Mouse (Mus musculus) heart, adult 2 months (tissue): Measurements from ENCODE around the gene Cpe.

Experiments
- CTCF ChIP-seq: fragments of 200-600 bp; IDR thresholded peaks from 2 replicates; pipeline ENCODE4 v1.8.1; 2022; ENCODE audit warnings: antibody characterized with exemption, mild to moderate bottlenecking, moderate library complexity
- EP300 ChIP-seq: fragments of 200-500 bp; IDR thresholded peaks from 2 replicates; pipeline ENCODE4 v1.6.1; 2011; ENCODE audit warnings: low read depth, low read length, control low read depth; ENCODE audit not compliant: insufficient read depth

GRCm38 (mm10) chr8:64711544-64711943, 18.7 kb upstream of the Cpe start:
- TF ChIP-seq CTCF (no peak), EP300 (no peak)
